Comparison of ENCODE assay signal across 13 mouse cellular contexts in the genomic region with DNA sequence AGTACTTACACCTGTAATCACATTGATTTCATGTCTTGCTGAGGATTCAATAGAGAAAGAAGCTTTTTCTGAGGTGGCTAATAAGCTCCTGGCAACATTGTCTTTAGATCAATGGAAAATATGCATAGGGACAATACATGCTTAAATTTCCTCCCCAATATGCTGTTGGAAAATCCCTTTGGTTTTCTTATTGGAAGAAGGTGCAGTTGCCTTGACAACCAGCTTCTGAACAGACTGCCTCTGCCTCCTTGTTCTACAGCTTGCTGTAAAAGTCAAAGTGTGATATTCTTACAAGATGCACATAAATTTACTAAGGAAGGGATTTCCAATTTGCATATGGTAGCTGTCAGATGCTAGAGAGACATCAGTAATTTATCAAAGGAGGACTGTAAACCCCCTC.
A peak's percentile ranks its signal among the peaks of the same experiment; 100 is the strongest.
DNase-seq lines count a peak whose midpoint lies in the region; ATAC-seq and TF ChIP-seq lines count a peak whose summit lies in the region.
"Had no signal": no experiment of that assay in that cellular context is flagged by ENCODE, and none has a peak within 500 bp of the region (broad histone marks: within the 10 kb centered on the region; RNA-seq: fewer than 3 reads in every experiment).

No protein-coding gene starts in this region.

- no peak overlapping the region for H3K4me3 ChIP-seq in hindbrain, postnatal 0 days (ENCODE audit: low read length)
- H3K4me3 ChIP-seq in hindbrain, embryonic 13.5 days = no peak overlapping the region
- H3K4me3 ChIP-seq in left cerebral cortex, adult 2 months = no peak overlapping the region
- H3K4me3 ChIP-seq: embryonic facial prominence, embryonic 15.5 days; heart, embryonic 13.5 days; intestine, embryonic 15.5 days had no signal

- no peak for ATAC-seq in hindbrain, postnatal 0 days
- ATAC-seq in hindbrain, embryonic 13.5 days (ENCODE audit: low FRiP score) = no peak
- ATAC-seq: intestine, embryonic 15.5 days had no signal

- no peaks in the 10 kb centered on the region for H3K4me1 ChIP-seq in hindbrain, postnatal 0 days (ENCODE audit: insufficient read depth, low read length)
- no peaks in the 10 kb centered on the region for H3K4me1 ChIP-seq in hindbrain, embryonic 13.5 days (replicated peaks)
- H3K4me1 ChIP-seq: embryonic facial prominence, embryonic 15.5 days; intestine, embryonic 15.5 days had no signal

- no peaks in the 10 kb centered on the region for H3K36me3 ChIP-seq in hindbrain, postnatal 0 days (ENCODE audit: insufficient read depth, low read length)
- H3K36me3 ChIP-seq in hindbrain, embryonic 13.5 days = no peaks in the 10 kb centered on the region
- H3K36me3 ChIP-seq: embryonic facial prominence, embryonic 15.5 days; heart, embryonic 13.5 days; intestine, embryonic 15.5 days had no signal

- intact Hi-C loops in left cerebral cortex, adult 2 months (cut with DNase I) = loop anchor here (10.0 kb wide), 1 partner anchor 211 kb away; no protein-coding TSS in a partner anchor

- no peak overlapping the region for H3K4me2 ChIP-seq in hindbrain, postnatal 0 days (ENCODE audit: low read depth, low read length)
- H3K4me2 ChIP-seq in hindbrain, embryonic 13.5 days = no peak overlapping the region
- H3K4me2 ChIP-seq: embryonic facial prominence, embryonic 15.5 days; heart, embryonic 13.5 days; intestine, embryonic 15.5 days; lung, embryonic 14.5 days had no signal

- no peak for TF ChIP-seq CTCF in hindbrain, postnatal 0 days (IDR thresholded peaks at IDR 0.05; ENCODE audit: low read depth)
- TF ChIP-seq CTCF in left cerebral cortex, adult 2 months (IDR thresholded peaks at IDR 0.05) = no peak

- H3K27ac ChIP-seq in hindbrain, postnatal 0 days = no peak overlapping the region
- H3K27ac ChIP-seq in hindbrain, embryonic 13.5 days = no peak overlapping the region
- H3K27ac ChIP-seq in left cerebral cortex, adult 2 months = peak overlapping the region; percentile 28
- H3K27ac ChIP-seq: embryonic facial prominence, embryonic 15.5 days; heart, embryonic 13.5 days; intestine, embryonic 15.5 days had no signal

- no peaks in the 10 kb centered on the region for H3K27me3 ChIP-seq in hindbrain, postnatal 0 days (ENCODE audit: insufficient read depth, low read length)
- H3K27me3 ChIP-seq in hindbrain, embryonic 13.5 days = no peaks in the 10 kb centered on the region
- H3K27me3 ChIP-seq: embryonic facial prominence, embryonic 15.5 days; heart, embryonic 13.5 days; intestine, embryonic 15.5 days had no signal

- no peak overlapping the region for H3K9ac ChIP-seq in hindbrain, postnatal 0 days (replicated peaks; ENCODE audit: low read length)
- H3K9ac ChIP-seq in hindbrain, embryonic 13.5 days = no peak overlapping the region
- H3K9ac ChIP-seq: embryonic facial prominence, embryonic 15.5 days; heart, embryonic 13.5 days; intestine, embryonic 15.5 days; lung, embryonic 14.5 days had no signal

- DNase-seq in hindbrain, postnatal 0 days (ENCODE audit: low spot score) = peak; percentile 24
- peak; percentile 50 for DNase-seq in right cerebral cortex, adult 18-20 months
- DNase-seq in right cerebral cortex, postnatal 14 days = no peak
- no peak for DNase-seq in left cerebral cortex, adult 2 months (ENCODE audit: extremely low spot score in 1 of 2, low spot score in 2 of 2)
- DNase-seq in lung, postnatal 25 days (ENCODE audit: low spot score) = no peak
- DNase-seq in urinary bladder, postnatal 36 days (ENCODE audit: low spot score in 2 of 2) = no peak
- DNase-seq: cerebellum, adult 9-10 months; lung, embryonic 14.5 days; thymus, adult 18-20 months had no signal

- H3K9me3 ChIP-seq in hindbrain, postnatal 0 days (ENCODE audit: low read length) = no peaks in the 10 kb centered on the region
- H3K9me3 ChIP-seq in hindbrain, embryonic 13.5 days = no peaks in the 10 kb centered on the region
- H3K9me3 ChIP-seq: embryonic facial prominence, embryonic 15.5 days; heart, embryonic 13.5 days; intestine, embryonic 15.5 days had no signal

Comparison
In these comparisons a context has a peak if more than half of its experiments do, and no peak if none do; other contexts are left out.
1. DNase-seq: peak in hindbrain, postnatal 0 days (single experiment) and right cerebral cortex, adult 18-20 months (single experiment); none in right cerebral cortex, postnatal 14 days (single experiment), left cerebral cortex, adult 2 months (0 of 2), lung, postnatal 25 days (single experiment) and urinary bladder, postnatal 36 days (0 of 2).